Mouse (Mus musculus): ENCODE data around the gene Tubb3. TPM values are rescaled to one million over a fixed set of nuclear protein-coding genes. Genes with fewer than 3 reads are reported as not detected.

The Tubb3 gene
- 7.2 and 15.3 TPM in 2 replicates for polyA plus RNA-seq (2012; rRNA removed; ENCODE audit: low replicate concordance)

DNA sequence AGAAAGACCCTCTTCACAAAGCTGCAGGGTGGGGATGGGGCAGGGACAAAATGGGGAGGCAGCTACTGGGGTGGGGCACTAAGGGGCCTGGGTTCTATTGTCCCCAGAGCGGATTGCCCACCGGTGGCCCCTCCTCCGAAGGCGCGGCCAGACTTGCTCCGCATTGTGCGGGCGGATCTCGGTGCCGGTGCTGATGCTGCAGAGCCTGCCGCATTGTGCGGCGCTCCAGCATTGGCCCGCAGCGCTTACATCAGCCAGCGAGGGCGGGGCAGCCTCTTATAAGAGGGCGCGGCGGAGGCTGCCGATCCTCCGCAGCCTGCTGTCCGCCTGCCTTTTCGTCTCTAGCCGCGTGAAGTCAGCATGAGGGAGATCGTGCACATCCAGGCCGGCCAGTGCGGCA lies at the start of gene Tubb3:
TSS of gene Tubb3 (plus strand) at position 179 of the 400 bp plus-strand sequence.

DNA sequence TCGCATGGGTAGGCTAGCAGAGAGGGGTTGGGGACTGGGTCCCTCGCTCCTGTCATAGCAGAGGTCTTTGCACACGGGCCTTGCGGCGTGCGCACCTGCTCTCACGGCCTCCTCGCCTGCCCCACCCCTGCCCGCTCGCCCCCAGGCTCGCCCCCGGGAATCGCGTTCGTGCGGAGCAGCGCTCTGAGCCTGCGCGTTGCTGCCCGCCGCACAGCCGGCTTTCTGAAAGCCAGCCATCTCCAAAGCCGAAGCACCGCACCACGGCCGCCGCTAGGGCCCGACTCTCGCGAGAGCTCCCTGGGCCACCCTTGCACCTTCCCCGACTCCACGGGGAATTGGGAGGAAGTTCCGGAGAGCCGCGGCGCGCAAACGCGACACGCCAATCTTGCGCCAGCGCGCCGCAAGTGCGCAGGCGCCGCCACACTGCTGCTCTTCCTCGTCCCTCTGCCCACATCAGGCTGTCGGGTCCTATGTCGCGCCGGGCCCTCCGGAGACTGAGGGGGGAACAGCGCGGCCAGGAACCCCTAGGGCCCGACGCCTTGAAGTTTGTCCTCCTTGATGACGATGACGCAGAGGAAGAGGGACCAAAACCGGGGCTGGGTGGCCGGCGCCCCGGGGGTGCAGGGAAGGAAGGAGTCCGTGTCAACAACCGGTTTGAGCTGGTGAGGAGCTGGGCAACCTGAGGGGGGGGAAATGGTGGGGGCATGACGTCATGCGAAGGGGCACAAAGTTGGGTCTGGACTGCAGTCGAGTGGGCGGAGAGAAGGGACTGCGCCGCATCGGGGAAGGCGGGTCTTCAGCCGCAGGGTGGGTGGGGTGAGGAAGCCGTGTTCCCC lies 37.6 kb upstream of the Tubb3 start, which contains the start of gene Tcf25:
TSS of gene Tcf25 (plus strand) at position 351 of the 836 bp plus-strand sequence.

DNA sequence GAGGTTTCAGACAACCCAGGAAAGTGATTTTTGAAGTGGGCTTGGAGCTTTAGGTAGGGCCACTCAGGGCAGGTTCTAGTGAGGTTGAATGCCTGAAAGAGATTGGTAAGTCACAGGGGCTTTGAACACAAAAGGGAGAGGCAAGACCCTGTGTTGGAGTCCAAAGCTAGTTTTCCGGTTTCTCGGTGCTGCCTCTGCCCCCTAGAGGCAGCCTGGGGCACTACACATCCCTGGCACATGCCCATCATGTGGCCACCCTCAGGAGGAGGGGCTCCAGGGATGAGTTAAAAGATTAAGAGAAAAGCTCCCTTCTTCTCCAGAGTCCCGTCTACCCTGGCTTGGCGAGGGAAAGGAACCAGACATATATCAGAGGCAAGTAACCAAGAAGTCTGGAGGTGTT lies 4.4 kb upstream of the Tubb3 start, which contains the start of gene Mc1r:
TSS of gene Mc1r (plus strand) at position 322 of the 400 bp plus-strand sequence.

DNA sequence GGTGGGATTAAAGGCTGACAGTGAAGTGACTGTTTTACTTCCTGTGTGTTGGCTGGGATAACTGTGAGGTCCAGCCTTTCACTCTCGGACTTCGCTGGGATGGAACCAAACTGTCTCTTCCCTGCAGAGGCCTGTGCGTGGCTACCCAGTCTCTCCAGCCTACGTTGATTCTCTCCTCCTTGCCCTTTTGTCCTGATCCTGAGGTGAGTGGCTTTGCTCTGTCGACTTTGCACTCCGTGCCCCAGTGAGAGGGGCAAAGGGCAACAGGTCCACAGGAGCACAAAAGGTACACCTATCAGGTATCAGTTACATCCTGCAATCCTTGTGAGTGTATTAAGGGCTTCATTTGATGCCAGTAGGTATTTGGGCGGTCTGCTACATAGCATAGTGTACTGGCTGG lies 12.2 kb downstream of the Tubb3 start, which contains the start of gene Def8:
TSS of gene Def8 (plus strand) at position 87 of the 400 bp plus-strand sequence.

Other genes with a start within 250 kb of the Tubb3 start
- gene Dpep1, start 225.2 kb upstream of the Tubb3 start, polyA plus RNA-seq (2012; rRNA removed; ENCODE audit: low replicate concordance): 120 and 652 TPM in 2 replicates
- 98.3 and 162 TPM in 2 replicates for gene Chmp1a, start 198.7 kb upstream of the Tubb3 start, polyA plus RNA-seq (2012; rRNA removed; ENCODE audit: low replicate concordance)
- 0.11 and 0.25 TPM in 2 replicates for gene Spata33, start 198.6 kb upstream of the Tubb3 start, polyA plus RNA-seq (2012; rRNA removed; ENCODE audit: low replicate concordance)
- 35.7 and 43.0 TPM in 2 replicates for gene Cdk10, start 186.6 kb upstream of the Tubb3 start, polyA plus RNA-seq (2012; rRNA removed; ENCODE audit: low replicate concordance)
- gene Spata2l, start 175.2 kb upstream of the Tubb3 start, polyA plus RNA-seq (2012; rRNA removed; ENCODE audit: low replicate concordance): 8.9 and 20.0 TPM in 2 replicates
- gene Zfp276, start 157.2 kb upstream of the Tubb3 start, polyA plus RNA-seq (2012; rRNA removed; ENCODE audit: low replicate concordance): 26.1 and 27.8 TPM in 2 replicates
- gene Vps9d1, start 157.1 kb upstream of the Tubb3 start, polyA plus RNA-seq (2012; rRNA removed; ENCODE audit: low replicate concordance): 77.9 and 100 TPM in 2 replicates
- 19.5 and 32.4 TPM in 2 replicates for gene Fanca, start 92.8 kb upstream of the Tubb3 start, polyA plus RNA-seq (2012; rRNA removed; ENCODE audit: low replicate concordance)
- 27.8 and 46.5 TPM in 2 replicates for gene Spire2, start 78.7 kb upstream of the Tubb3 start, polyA plus RNA-seq (2012; rRNA removed; ENCODE audit: low replicate concordance)
- 99.9 and 118 TPM in 2 replicates for gene Tcf25, start 37.7 kb upstream of the Tubb3 start, polyA plus RNA-seq (2012; rRNA removed; ENCODE audit: low replicate concordance)
- gene Mc1r, start 4.3 kb upstream of the Tubb3 start, polyA plus RNA-seq (2012; rRNA removed; ENCODE audit: low replicate concordance): not detected in 2 replicates
- 17.8 and 24.0 TPM in 2 replicates for gene Def8, start 12.1 kb downstream of the Tubb3 start, polyA plus RNA-seq (2012; rRNA removed; ENCODE audit: low replicate concordance)
- 14.9 and 17.9 TPM in 2 replicates for gene Afg3l1, start 66.5 kb downstream of the Tubb3 start, polyA plus RNA-seq (2012; rRNA removed; ENCODE audit: low replicate concordance)
- gene Dbndd1, start 104.0 kb downstream of the Tubb3 start, polyA plus RNA-seq (2012; rRNA removed; ENCODE audit: low replicate concordance): 0.12 and 0.57 TPM in 2 replicates
- gene Gas8, start 107.4 kb downstream of the Tubb3 start, polyA plus RNA-seq (2012; rRNA removed; ENCODE audit: low replicate concordance): 1.4 and 2.0 TPM in 2 replicates
- gene Rhou, start 242.5 kb downstream of the Tubb3 start, polyA plus RNA-seq (2012; rRNA removed; ENCODE audit: low replicate concordance): 16.4 and 22.2 TPM in 2 replicates